Mouse (Mus musculus) G1E (cell line): Measurements from ENCODE around the gene Shoc2. TPM values are rescaled to one million over a fixed set of nuclear protein-coding genes. Genes with fewer than 3 reads are reported as not detected.

Source experiments
- ATAC-seq: 2 replicates; pipeline ENCODE4 v1.8.0; 2016; ENCODE audit warnings: mild to moderate bottlenecking; ENCODE audit not compliant: insufficient number of reproducible peaks, poor library complexity, low FRiP score, severe bottlenecking; ENCODE audit errors: extremely low read depth
- DNase-seq: peaks from one replicate; pipeline ENCODE4 v3.0.0; 2012; ENCODE audit warnings: low spot score
- H3K27me3 ChIP-seq: 2 replicates; pipeline ENCODE4 v1.6.1; 2012; ENCODE audit warnings: mild to moderate bottlenecking, low read length, inconsistent platforms; ENCODE audit not compliant: insufficient read depth
- H3K36me3 ChIP-seq: replicated peaks from 2 replicates; pipeline ENCODE3; 2012; ENCODE audit warnings: mild to moderate bottlenecking, inconsistent platforms
- H3K4me1 ChIP-seq: 2 replicates; pipeline ENCODE4 v1.6.1; 2012; ENCODE audit warnings: low read depth, low read length, inconsistent platforms, mixed read lengths; ENCODE audit not compliant: insufficient read depth
- H3K4me3 ChIP-seq: 2 replicates; pipeline ENCODE4 v1.5.1; 2012; ENCODE audit warnings: low read depth, mild to moderate bottlenecking, inconsistent platforms, low read length, moderate library complexity, mixed read lengths
- H3K9me3 ChIP-seq: replicated peaks from 2 replicates; pipeline ENCODE4 v1.6.1; 2012; ENCODE audit warnings: inconsistent platforms
- CTCF ChIP-seq: IDR thresholded peaks from 2 replicates; pipeline ENCODE4 v1.5.1; 2012; ENCODE audit warnings: low read depth, low read length, inconsistent platforms, mixed read lengths
- GATA1 ChIP-seq: IDR thresholded peaks from 2 replicates; pipeline ENCODE4 v1.6.1; 2012; ENCODE audit warnings: borderline replicate concordance, low read length, inconsistent platforms, mixed read lengths
- GATA2 ChIP-seq: IDR thresholded peaks from 2 replicates; pipeline ENCODE4 v1.6.1; 2012; ENCODE audit warnings: low read depth, low read length, inconsistent platforms, borderline replicate concordance
- POLR2AphosphoS5 ChIP-seq: IDR thresholded peaks from 2 replicates; pipeline ENCODE4 v1.6.1; 2012; ENCODE audit warnings: low read depth, low read length, inconsistent platforms; ENCODE audit not compliant: insufficient replicate concordance
- TAL1 ChIP-seq: conservative IDR thresholded peaks from 2 replicates; pipeline ENCODE4 v1.6.1; 2012; ENCODE audit warnings: low read depth, low read length, inconsistent platforms, mixed read lengths
- polyA plus RNA-seq: library from polyadenylated mRNA; stranded (reverse); fragments of >175 nt; gene quantifications from 2 replicates; pipeline ENCODE4 v1.2.3, GENCODE M21; 2012
- total RNA-seq, 2 experiments: library from RNA; stranded (forward) in 1 of 2; stranded (reverse) in 1 of 2; fragments of 200-1000 nt in 1 of 2; fragments of >200 nt in 1 of 2; fragmentation: Nextera tagmentation in 1 of 2; gene quantifications; 2 replicates each; pipeline ENCODE4 v1.2.3; 2014 to 2017

Shoc2 gene
- total and polyA plus RNA-seq, 3 experiments, result 4.3 to 127 (median 124) TPM

DNA sequence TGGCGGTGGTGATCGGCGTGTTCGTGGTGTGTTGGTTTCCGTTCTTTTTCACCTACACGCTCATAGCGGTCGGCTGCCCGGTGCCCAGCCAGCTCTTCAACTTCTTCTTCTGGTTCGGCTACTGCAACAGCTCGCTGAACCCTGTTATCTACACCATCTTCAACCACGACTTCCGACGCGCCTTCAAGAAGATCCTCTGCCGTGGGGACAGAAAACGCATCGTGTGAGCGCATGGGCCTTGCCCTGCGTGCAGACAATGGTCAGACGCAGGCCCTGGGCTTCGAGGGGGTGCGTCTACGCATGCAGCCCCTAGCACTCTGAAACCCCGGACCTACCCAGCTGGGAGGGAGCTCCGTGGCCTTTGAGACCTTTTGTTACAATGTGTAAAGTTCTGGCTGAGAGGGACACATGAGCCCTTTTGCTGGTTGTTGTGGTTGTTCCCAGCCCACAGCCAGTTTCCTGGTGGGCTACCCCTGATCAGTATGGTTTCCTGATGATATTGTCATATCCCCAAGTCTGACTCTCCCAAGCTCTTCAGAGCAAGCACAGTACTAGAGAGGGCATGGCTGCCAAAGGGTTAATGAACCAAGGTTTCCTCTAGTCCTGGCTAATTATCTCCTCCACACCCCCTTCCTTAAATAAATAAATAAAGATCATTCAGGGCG, 103.4 kb downstream of the Shoc2 start:
- ATAC-seq, result no peak
- H3K27me3 ChIP-seq, result peaks cover 28% of the 10 kb centered on the region; the same call in 1 of the 2 replicates
- H3K9me3 ChIP-seq, result peaks cover 31% of the 10 kb centered on the region
- H3K4me3 ChIP-seq, result peak overlapping the region; percentile 71
- peaks cover 69% of the 10 kb centered on the region for H3K4me1 ChIP-seq
- no peak for DNase-seq
- TF ChIP-seq GATA1 (no peak), TAL1 (no peak), CTCF (no peak), POLR2AphosphoS5 (no peak), GATA2 (no peak)
- H3K36me3 ChIP-seq, result peaks cover 40% of the 10 kb centered on the region

DNA sequence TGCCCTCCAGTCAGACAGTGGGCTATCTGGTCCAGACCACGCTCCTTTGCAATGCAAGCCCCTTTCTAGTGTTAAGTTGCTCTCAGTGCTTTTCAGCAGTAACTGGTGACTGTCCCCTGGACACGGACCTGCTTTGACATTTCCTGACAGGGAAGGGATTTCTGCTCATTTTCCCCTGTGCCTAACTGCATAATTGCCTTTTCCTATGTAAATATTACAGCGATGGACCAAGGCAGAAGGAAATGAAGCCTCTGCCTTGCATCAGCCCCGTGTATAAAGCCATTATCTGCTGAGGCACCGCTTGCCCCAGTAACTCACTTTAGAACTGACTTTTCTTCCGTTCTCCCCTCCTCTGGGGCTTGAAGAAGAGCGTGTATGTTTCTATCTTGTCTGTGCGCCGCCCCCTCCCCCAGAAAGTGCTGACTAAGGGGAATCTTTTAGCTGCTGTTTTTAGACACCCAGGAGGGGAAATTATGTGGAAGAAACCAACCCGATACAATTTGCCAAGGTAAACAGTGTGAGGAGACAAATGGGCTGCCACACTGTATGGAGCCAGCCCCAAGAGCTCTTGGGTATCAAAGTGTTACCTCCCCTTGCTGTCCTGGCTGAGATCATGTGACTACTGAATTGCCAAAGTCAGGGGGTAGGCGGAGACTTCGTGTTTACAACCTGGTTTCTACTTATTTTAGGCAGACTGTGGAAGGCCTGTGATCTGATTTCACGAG, 104.2 kb downstream of the Shoc2 start:
- peak; percentile 43 for DNase-seq
- H3K27me3 ChIP-seq, result peaks cover 28% of the 10 kb centered on the region; the same call in 1 of the 2 replicates
- H3K36me3 ChIP-seq, result peaks cover 37% of the 10 kb centered on the region
- no peak overlapping the region for H3K4me3 ChIP-seq
- peaks cover 76% of the 10 kb centered on the region for H3K4me1 ChIP-seq
- H3K9me3 ChIP-seq, result peaks cover 31% of the 10 kb centered on the region
- TF ChIP-seq TAL1 (no peak), POLR2AphosphoS5 (no peak), GATA2 (no peak), CTCF (no peak), GATA1 (no peak)
- peak; percentile 46; the same call in 1 of the 2 replicates for ATAC-seq

DNA sequence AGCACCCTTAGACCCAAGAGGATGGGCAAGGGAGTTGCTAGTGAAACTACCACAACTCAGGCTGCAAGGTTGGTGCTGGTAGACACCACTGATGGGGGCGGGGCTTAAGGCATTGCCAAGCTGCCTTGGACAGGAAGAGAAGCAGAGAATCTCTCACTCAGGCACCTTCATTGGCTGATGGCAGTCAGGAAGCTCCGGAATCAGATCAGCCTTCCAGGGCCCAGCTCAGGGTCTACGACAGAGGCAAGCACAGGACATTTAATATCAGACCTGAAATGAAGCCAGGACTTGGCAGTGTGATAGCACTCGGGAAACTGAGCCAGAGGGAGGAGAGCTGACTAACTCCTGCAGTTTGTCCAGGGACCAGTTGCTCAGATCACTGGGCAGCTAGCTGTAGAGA, 107.5 kb downstream of the Shoc2 start:
- no peak for DNase-seq
- ATAC-seq, result no peak
- peaks cover 9% of the 10 kb centered on the region for H3K9me3 ChIP-seq
- peaks cover 15% of the 10 kb centered on the region for H3K36me3 ChIP-seq
- peaks cover 10% of the 10 kb centered on the region; the same call in 1 of the 2 replicates for H3K27me3 ChIP-seq
- no peak overlapping the region for H3K4me3 ChIP-seq
- H3K4me1 ChIP-seq, result peaks cover 62% of the 10 kb centered on the region
- TF ChIP-seq GATA2 (no peak), POLR2AphosphoS5 (no peak), TAL1 (no peak), CTCF (no peak), GATA1 (no peak)

DNA sequence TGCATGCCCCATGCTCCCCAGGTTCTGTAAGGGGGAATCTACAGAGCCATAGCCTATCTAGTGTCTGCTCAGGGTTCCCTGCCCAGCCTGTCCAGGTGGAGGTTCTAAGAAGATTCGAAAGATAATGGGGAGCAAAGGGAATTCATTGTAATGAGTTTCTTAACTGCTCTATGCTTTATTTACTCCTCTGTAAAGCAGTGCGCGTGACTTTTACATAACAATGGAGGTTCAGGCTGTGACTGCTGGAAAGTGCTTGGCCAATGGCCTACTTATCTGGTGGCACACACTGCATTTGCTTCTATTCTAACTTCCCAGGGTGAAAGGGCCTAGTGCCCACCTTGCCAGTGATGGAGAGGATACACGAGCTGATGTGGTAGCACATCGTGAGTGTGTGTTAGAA, 111.7 kb downstream of the Shoc2 start:
- peaks cover 3% of the 10 kb centered on the region for H3K9me3 ChIP-seq
- H3K4me3 ChIP-seq, result no peak overlapping the region
- ATAC-seq (no peak), DNase-seq (no peak)
- TF ChIP-seq GATA1, result no peak
- TF ChIP-seq CTCF, result no peak
- TF ChIP-seq GATA2, result no peak
- no peak for TF ChIP-seq TAL1
- TF ChIP-seq POLR2AphosphoS5, result no peak
- H3K4me1 ChIP-seq, result peaks cover 33% of the 10 kb centered on the region
- peaks cover 3% of the 10 kb centered on the region for H3K27me3 ChIP-seq
- no peaks in the 10 kb centered on the region for H3K36me3 ChIP-seq

DNA sequence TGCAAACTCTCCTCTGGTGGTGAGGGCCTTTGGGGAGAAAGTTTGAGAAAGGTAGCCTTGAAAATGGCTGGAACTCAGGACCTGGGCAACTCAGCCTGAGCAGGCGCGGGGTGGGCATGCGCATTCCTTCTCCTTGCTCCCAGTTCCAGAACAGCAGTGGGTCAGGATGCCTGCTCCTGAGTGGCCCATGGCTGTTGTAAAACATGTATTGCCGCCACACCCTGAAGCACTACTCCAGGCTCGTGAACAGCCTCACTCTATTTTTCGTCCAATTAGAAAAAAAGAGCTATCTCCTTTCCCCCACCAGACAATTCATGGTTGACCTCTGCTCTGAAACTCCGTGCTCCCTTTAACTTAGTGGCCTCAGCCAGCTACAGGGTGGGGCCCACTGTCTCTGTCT, 124.3 kb downstream of the Shoc2 start:
- H3K4me3 ChIP-seq, result no peak overlapping the region
- peaks cover 15% of the 10 kb centered on the region for H3K27me3 ChIP-seq
- no peaks in the 10 kb centered on the region for H3K36me3 ChIP-seq
- TF ChIP-seq GATA2 (no peak), POLR2AphosphoS5 (no peak), CTCF (no peak), TAL1 (no peak)
- peaks cover 8% of the 10 kb centered on the region for H3K4me1 ChIP-seq
- H3K9me3 ChIP-seq, result no peaks in the 10 kb centered on the region
- no peak for DNase-seq
- ATAC-seq, result no peak

DNA sequence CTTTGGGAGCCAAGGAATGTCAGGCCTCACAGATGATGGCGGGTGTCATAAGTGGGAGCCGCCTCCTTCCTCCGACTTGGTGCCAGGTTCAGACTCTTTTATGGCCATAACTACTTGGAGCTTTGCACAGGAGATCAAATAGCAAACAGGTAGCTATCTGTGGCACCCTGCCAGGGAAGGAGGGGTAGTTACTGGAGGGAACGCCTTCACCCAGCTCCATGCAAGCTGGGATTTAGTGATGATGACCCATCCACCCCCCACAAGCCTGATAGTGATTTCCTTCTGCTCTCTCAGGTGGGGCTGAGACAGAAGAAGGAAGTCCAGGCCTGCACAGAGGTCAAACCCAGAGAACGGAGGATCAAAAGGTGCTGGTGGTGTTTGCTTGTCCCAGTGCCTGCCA, 126.4 kb downstream of the Shoc2 start:
- Histone ChIP-seq H3K4me3 (no peak overlapping the region), H3K9me3 (no peaks in the 10 kb centered on the region), H3K36me3 (no peaks in the 10 kb centered on the region), H3K4me1 (peaks cover 15% of the 10 kb centered on the region), H3K27me3 (peaks cover 9% of the 10 kb centered on the region)
- DNase-seq (no peak), ATAC-seq (no peak)
- no peak for TF ChIP-seq GATA2
- TF ChIP-seq POLR2AphosphoS5, result no peak
- TF ChIP-seq TAL1, result no peak
- no peak for TF ChIP-seq CTCF
- TF ChIP-seq GATA1, result no peak
